Mouse (Mus musculus): ENCODE results near the gene Atp1a4.

The Atp1a4 gene

DNA sequence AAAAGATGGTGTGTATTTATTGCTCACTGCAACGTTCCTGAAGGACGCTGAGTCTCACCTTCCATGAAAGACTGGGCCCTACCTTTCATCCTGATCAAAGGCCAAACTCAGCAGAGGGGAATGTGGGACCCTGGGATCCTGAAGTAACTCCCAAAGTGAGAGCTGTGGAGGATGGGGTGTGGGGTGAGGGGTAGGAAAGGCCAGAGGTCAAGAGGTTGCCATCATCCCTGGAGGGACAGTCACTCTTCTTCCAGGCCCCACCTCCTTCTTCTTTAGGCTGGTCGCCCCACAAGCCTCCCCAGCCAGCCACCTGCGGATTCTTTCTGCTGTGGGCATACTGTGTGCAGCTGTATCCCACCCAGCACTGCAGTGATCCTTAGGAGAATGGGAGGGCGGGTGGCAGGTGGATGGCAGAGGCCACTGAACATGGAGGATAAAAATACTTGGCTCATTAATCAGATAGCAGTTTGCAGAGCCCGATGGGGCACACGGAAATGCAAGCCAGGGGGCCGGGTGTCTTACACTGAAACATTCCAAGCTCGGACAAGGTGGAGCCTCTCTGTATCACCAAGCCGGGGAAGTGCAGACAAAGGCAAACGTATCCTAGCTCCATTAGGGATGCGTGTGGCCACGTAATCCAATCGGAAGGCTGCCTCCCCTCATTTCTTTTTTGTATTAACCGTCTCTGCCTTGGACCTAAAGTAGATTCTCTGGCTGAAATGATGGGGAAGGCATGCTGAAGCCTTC is 39.9 kb downstream of the Atp1a4 start:
- DNase-seq: no peak

DNA sequence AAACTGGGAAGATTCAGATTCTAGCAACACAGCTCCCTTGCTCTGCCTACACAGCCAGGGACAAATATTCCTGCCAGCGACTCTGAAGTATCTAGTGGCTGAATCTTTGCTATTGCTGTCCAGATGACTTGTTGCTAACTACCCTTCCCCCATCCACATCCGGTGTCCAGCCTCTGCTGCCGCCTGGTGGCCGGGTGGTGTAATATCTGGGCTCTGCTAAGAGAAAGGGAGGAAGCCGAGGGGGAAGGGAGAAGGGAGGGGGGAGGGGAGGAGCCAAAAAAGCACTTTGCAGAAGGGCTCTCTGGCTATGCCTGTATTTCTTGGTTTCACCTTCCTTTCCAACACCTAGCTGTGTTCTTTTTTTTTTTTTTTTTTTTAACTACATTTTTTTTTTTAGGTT is 41.1 kb downstream of the Atp1a4 start:
- peak; percentile 94 to 96 for DNase-seq

DNA sequence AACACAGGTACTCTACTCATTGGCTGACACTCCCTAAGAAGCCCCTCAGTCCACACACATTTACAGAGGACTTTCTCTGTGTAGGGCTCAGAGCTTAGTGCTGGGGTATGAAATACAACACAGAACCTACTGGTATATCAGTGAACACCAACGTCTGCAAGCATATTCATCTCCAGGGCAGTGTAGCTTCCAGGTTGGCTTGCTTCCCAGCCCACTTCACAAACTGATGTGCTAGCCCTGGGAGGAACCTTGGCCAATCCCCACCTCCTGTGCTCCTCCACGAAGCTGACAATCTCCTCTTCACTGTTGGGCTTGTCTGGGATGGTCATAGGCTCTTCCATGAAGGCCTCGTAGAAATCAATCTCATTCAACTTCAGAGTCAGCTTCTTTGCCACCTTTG is 43.5 kb downstream of the Atp1a4 start:
- peak in 1 of 2 experiments; percentile 36 for DNase-seq

DNA sequence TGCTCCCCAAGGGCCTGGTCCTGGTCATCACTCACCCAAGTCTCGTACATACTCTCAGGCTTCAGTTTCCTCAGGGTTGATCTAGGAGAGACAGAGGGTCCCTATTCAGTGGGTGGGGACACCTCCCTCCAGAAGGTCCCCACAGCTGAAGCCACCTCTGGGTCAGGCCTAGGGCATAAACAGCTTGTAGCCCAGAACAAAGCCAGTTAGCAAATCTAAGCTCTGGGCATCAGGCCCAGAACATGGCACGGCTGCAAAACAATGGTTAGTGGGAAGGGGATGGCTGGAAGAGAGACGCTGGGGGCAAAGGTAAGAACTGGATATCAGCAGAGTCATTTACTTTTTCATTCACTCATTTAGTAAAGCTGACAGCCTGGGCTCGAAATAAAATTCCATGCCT is 44.4 kb downstream of the Atp1a4 start:
- no peak for DNase-seq

DNA sequence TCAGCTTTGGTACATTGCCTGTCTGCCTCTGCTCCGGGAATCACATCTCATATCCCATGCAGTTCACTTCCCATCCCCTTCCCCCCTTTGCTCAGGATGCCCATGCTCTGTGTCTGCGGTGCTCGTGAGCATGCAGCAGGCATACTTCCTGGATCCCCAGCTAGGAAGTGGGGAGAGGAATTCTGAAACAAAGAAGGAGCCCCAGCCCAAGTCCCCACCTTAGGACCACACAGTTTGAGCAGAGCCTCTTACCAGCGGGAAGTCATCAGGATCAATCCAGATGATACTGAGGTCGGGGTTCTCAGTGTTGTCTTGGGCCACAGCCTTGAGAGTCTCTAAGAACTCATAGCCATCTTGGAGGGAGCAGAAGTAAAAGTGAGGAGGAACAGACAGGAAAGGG is 45.4 kb downstream of the Atp1a4 start:
- no peak for DNase-seq

DNA sequence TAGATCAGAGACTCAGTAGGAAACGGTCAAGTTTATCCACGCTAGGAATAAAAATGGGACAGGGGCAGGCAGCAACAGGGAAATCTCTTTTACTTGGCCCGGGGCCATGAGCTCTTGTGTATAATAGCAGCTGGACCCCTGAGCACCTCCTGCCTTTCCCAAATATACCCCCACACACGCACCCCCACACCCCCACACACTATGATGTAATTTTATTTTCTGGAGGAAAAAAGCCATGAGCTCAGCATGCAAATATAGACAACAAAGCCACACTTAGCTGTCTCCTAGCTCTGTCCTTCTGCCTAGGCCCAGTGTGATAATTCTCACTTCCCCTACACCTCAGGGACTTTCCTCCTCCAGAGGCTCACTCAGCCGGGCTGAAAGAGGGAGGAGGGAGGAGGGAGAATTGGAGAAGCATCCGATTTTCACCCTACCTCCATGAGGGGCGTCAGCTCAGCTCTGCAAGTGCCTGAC is 51.1 kb downstream of the Atp1a4 start:
- no peak for DNase-seq

DNA sequence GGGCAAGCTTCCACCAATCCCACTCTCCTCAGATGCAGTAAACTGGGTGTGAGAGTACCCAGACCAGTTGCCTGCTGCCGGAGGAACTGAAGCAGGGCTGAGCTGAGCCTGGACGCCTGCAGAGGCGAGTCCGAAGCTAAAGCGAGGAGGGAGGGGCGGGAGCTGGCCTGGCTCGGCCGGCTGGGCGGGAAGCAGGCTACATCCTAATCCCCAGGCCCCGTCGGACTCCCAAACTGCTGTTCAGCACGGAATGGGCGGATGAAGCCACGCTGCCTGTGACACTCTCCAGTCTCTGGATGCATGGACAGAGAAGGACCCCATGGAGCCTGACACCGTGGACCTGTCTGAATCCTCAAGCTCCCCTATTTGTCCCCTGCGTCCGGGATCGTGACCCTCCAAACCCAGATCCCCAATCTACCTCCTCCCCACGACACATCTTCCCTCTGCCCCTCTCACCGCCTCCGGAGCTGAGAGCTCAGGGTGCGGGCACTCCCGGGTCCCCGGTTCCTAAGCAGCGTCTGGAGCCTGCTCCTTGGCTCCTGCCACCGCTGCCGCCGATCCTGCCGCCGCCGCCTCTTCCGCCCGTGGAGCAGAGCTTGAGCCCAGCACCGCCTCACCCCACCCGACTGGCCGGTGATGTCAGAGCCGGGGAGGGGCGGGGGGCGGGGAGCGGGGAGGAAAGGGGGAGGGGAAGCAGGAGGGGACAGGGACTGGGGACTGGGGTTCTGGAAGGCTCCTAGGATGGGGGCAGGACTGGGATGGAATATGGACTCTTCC is 51.9 kb downstream of the Atp1a4 start, which contains the start of gene Pea15a:
Gene Pea15a (minus strand): TSS at position 664 of the 777 bp plus-strand sequence.
- DNase-seq: peak; percentile 86 to 89

DNA sequence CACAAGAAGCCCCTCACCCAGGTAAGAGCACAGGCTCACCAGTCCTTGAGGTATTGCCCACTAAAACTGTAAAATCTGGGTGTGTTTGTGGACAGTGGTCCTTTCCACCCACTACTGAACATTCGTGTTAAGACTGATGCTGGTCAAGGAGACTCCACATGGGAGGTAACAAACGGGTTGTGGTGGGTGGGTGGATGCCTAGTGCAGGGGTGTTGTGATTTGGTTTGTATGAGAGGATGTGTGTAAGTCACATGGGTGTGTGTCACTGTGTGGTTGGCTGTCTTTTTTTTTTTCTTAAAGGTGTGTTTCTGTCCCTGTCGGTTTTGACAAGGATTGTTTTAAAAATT is 52.5 kb downstream of the Atp1a4 start:
- DNase-seq: no peak

DNA sequence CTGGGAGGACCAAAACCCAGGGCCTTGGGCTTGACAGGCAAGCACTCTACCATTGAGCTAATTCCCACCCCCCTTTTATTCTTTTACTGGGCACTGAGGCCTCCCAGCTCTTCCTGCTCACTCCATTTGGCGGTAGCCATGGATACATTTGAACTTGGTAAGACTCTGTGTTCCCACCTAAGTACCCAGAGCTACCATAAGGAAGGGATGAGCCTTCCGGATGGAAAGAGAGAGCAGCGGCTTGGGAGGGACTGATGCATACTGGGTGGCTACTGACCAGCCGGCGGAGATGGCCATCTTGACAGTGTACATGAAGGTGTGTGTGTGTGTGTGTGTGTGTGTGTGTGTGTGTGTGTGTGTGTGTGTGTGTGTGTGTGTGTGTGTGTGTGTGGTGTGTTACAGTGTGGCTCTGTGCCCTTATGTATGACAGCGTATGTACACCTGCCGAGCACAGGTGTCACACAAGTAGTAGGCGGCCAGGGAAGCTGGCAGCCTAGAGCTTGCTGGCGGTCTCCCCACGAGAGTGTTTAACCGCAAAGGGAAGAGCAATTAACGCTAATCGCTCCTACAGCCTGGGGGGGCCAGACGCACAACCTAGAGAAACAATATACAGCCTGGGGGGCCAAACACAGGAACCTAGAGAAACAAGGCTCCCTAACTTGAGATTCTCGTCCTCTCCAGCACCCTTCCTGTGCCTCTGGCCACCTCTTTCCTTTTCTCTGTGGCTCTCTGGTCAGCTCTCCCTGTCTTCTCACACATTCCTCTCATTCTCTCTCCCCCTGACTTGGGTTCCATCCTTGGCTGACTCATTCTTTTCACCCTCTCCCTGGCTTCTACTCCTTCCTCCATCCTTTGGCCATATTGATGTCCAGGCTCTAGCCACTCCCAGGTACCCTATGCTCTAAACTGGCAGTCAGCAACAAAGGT is 53.1 kb downstream of the Atp1a4 start:
- DNase-seq: no peak

DNA sequence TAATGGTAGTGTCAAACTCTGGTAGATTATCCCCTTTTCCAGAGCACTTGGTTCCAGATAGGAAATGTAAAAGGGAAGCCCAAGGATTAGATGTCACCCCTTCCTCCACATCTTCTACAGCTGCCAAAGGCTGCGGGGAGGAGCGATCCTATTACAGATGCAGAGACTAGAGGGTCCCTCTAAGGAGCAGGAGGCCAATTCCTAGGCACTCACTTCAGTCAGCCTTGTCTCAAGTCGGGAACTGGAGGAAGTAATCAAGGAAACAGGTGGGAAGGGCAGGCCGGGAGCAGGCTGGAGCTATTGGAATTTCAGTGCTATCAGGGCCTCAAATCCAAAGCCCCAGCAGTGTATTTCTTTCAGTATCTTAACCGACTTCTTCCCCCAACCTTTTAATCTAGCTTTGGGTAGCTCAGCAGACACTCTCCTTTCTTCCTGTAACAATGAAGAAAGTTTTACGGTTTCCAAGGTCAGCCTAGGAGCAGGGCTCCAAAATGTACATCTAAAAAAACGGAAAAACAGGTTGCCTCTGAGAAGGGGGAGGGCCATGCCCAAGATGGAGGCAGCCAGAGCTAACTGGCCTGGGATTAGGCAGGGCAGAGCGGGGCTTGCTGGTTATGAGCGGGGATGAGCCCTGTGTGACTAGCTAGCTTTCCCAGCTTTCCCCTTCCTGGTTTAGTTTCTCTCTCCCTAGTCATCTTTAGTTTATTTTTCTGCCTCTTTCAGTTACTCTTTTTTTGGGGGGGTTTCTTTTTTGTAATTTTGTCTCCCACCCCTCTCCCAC is 54.0 kb downstream of the Atp1a4 start:
- DNase-seq: no peak

DNA sequence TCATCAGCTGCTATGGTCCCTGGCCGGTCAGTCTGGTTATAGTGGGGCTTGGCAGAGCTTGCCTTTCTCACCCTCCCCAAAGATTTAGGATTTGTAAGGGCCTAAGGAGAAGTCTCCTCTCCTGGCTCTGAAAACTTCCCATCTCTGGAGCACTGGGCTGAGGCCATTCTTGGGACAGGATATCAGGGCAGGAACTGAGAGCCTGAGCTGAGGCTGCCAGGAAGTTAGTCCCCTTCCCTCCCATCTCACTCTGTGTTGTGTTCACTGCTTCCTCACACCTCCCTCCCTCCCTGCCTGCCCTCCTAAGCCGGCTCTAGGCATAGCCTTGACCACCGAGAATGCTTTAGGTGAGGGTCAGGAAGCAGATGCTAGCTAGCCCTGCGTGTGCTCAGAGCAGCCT is 54.6 kb downstream of the Atp1a4 start:
- DNase-seq: no peak

DNA sequence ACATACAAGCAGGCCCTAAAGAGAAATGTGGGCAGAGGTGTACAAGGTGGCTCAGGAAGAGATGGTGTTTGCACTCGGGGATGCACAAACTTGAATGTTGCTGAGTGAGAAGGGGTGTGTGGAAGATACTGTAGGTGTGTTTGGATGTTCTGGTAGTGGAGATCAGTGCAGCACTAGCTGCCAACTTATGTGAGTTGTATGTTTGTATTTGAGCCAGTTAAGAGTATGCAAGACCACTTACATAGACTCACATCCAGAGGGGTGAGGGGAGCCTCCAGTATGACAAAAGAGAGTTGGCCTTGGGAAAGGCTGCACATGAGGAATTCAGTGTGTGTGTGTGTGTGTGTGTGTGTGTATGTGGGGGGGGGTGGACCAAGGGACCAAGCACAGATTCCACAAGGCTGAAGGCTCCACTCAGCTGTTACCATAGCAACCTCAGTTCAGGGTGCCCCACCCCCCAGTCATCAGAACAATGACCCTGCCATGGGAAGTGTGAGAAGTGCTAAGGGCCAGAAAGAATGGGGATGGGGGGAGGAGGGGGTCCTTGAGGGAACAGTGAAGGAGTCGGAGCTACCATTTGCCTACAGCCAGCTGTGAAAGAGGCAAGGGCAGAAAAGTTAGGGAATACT is 55.2 kb downstream of the Atp1a4 start:
- no peak for DNase-seq

DNA sequence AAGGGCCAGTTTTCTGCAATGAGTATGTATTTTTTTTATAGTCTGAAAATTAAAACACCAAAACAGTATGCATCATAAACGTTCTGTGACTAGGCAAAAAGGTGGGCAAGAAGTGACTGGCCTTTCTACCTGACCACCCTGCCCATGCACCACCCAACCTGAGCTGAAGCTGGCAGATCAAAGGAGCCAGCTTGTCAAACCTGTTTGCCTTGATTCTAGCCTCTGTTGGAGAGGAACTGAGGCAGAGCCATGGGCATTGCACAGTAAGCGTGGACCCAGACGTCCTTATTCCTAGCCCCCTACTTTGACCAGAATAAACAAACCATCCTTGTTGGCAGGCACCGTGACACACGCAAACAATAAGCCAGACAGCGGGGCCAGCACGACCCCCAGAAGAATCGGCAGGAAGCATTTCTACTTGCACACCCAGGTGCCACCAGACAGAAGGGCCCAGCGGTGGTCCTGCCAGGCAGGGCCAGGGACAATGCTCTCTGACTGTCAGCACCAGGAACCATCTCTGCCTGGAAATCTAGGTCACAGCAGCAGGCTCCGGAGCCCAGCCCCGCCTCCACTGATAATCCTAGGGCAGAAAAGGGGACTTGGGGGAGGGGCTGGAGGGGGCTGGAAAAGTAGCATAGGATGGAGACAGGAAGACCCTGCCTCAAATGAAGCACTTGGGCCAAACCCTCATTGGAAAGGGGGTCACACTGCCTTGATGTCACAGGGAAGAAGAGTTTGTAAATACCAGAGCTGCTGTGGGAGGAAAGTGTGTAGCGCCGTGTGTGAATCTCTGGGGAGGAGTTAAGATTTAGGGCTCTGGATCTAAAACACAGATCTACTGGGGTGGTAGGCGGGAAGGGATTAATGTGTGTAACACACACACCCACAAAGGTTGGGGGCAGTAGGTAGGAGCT is 56.0 kb downstream of the Atp1a4 start:
- no peak for DNase-seq

DNA sequence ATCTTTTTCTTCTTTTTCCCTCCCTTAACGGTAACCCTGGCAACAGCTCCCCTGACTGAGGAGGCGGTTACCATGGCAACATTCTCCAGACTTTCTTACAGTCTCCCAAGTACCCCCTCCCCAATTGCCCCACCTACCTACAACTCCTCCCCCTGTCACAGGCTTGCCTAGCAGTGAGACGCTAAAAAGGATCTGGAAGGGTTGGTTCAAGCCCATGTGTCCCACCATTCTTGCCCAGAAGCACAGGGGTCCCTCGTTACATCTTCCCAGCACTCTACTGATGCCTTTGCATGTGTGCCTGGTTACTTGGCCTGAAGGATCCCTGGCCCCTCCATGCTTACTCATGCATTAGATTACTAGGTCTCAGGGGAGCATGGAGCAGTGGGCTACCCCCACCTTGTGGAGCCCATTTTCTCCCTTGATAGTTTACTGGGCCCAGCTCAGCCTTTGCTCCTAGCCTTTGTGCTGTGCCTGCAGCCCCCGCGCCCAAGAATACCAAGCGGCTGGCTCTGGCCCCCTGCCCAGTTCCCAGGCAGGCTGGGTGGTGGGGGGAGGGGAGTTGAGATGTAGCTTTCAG is 57.3 kb downstream of the Atp1a4 start:
- DNase-seq: no peak

DNA sequence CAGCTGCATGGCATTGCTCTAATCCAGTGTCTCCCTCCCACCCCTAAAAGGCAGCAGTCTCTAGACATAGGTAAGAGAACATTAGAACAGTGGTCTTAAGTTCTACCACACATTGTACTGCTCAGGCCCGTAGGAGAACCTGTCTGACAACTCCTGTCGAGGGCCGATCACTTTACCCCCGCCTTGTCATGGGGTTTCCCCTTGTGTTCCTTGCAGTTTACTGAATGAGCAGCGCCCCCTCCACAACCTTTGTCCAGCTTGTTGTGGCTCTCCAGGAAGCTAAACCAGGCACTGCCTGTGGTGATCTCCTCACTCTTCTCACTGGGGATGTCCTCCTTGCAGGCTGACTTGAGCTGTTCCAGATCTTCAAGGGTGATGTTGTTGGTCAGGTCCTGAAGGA is 58.1 kb downstream of the Atp1a4 start:
- peak; percentile 43 to 55 for DNase-seq

DNA sequence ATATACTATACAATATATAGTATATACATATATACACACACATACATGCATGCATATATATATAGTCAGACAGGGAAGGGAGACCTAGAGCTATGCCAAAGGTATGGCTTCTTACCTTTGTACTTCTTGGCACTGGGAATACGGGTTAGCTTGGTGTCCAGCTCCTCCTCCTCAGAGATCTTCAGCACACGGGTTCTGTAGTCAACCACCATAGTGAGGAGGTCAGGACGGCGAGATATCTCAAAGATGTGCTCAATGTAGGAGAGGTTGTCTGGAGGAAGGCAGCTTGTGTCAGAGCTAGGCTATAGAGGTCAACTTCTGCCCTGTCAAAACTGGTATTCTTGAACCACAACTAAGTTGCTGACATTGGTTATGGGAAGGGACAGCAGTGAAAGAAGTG is 59.2 kb downstream of the Atp1a4 start:
- no peak for DNase-seq

DNA sequence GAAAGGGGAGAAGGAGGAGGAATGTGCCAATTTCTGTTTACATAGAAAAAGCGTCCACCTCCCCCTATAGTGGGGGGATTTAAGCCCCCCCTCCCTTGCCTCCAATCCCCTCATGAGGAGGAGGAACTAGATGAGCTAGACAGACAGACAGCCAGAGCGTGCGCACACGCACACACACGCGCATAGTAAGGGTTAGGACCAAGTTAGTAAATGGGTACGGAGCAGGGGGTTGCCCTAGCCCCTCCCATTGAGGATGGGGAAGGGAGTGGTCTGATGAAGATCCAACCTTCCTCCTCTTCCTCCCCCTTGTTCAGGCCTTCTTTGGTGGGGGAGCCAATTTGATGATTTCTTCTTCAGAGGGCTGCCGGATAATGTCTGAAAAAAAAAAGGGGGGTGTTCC is 59.9 kb downstream of the Atp1a4 start:
- no peak for DNase-seq

DNA sequence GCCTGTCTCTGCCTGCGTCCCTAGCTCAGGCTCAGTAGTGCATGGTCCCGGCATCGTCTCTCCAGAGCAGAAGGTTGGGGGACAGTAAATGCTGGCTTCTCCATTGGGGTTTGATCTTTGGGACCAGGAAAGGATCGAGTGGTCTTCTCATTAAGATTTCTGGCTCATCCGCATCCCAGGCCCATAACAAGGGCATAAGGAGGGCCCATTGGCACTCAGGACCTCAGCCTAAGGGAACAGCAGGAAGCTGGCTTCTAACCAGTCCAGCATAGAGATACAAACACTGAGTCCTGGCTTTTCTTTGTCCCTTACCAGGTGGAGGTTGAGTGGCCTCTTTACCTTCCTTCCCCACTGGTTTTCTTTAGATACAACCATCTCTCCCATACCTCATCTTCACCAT is 60.4 kb downstream of the Atp1a4 start:
- no peak for DNase-seq

DNA sequence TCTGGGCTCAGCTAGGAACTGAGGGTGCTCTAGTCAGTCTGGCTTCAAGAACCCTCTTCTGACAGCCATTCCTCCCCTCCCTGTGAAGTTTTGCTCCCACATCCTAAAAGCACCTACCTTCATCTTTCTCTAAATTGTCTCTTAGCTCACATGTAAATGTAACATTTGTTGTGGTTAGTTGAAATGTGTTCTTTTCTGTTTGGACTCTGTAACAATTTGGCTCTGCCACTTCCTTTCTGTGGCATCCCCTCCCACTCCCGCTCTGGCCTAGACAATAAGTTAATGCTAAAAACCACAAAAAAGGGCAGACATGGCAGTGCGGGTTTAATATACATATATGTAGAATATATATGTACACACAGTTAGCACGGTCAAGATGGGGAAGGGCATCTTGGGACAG is 61.1 kb downstream of the Atp1a4 start:
- no peak for DNase-seq

DNA sequence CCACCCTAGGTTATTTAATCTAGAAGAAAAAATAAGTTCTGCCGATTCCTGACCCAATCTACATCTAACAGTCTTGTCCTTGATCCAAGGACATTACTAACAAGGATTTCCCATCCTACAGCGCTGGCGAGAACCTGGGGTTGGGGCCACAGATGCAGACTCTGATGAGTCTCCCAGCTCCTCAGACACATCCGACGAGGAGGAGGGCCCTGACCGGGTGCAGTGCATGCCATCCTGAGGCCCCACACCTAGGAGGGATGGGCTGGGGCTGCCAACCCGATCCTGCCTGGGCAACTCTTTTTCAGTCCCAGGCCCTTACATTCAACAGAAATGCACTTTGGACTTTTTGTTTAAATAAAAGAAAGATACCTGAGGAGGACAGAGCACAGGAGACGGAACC is 63.8 kb downstream of the Atp1a4 start:
- no peak for DNase-seq

All from lung, adult 18-20 months (tissue).